Mouse (Mus musculus) ES-Bruce4 (cell line): ENCODE data around the gene Pink1.
A peak's percentile ranks its signal among the peaks of the same experiment; 100 is the strongest.

Source experiments
- CTCF ChIP-seq: IDR thresholded peaks from one replicate; pipeline ENCODE4 v1.8.1; 2011; ENCODE audit warnings: low read depth, low read length
- EP300 ChIP-seq: IDR thresholded peaks from 2 replicates; pipeline ENCODE4 v1.6.1; 2011; ENCODE audit warnings: low read depth, low read length; ENCODE audit not compliant: insufficient read depth
- POLR2A ChIP-seq: IDR thresholded peaks from one replicate; pipeline ENCODE4 v1.8.1; 2011; ENCODE audit warnings: low read length; ENCODE audit not compliant: insufficient read depth

DNA sequence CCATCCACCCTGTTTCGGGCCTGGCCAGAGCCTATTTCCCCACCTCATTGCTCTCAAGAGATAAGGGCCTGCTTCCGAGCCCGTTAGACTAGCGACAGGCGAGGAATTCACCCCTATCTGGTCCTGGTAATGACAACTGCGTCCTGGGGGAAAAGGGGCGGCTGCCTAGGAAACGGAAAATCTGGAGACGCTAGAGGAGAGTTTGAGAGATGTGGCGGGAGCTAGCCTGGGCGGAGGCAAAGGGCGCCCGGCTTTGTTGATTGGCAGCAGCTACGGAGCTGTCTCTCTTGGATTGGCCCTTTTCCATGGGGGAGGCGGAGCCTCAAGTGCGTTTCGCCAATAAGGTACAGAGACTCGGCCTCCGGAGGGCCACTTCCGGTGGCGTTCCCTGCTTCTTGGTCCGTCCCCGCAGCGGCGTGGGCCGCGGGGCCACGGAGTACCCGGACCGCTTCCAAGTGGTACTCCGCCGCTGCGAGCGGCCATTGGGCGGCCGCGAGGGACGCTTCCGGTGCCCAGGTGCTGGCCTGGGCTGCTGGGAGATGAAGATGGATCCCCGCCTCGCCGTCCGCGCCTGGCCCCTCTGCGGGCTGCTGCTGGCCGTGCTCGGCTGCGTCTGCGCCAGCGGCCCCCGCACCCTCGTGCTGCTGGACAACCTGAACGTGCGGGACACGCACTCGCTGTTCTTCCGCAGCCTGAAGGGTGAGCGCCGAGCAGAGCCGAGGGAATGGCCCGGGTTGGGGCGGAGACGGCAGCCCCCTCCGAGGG, 21.6 kb downstream of the Pink1 start, which contains the start of gene Ddost:
- TF ChIP-seq POLR2A: peak; percentile 29
- no peak for TF ChIP-seq CTCF
- TF ChIP-seq EP300: 0 out of 2 replicates have a peak, but pooled peaks have one; percentile 47
